Mouse (Mus musculus): ENCODE measurements around the gene Dmrtc2. TPM values are rescaled to one million over a fixed set of nuclear protein-coding genes. Genes with fewer than 3 reads are reported as not detected.
"Not testable (repeated sequence)": the region's sequence is repeated elsewhere in the genome, so short reads cannot be mapped to it uniquely, and the experiment has no call there.

Gene Dmrtc2
- polyA plus RNA-seq, 2 experiments = 0.19 TPM; not detected in 1

- Histone ChIP-seq H3K27ac (replicated peaks; ENCODE audit: low read depth, low read length) (no peak overlapping the region), H3K9me3 (ENCODE audit: control insufficient read depth, low read length) (no peaks in the 10 kb centered on the region), H3K9ac (ENCODE audit: low read depth, low read length, severe bottlenecking) (no peak overlapping the region), H3K4me1 (ENCODE audit: control insufficient read depth, insufficient read depth, low read length) (no peaks in the 10 kb centered on the region), H3K4me3 (replicated peaks; ENCODE audit: low read length) (no peak overlapping the region), H3K27me3 (ENCODE audit: control insufficient read depth, insufficient read depth, low read length) (no peaks in the 10 kb centered on the region), H3K36me3 (ENCODE audit: control insufficient read depth, insufficient read depth, low read length) (no peaks in the 10 kb centered on the region), H3K4me2 (replicated peaks; ENCODE audit: low read depth, low read length, severe bottlenecking) (no peak overlapping the region)
- ATAC-seq (ENCODE audit: low FRiP score, low read depth) = no peak
- no peak for DNase-seq (ENCODE audit: low spot score)
- WGBS = 53% methylated on average over 3 of the region's 3 CpGs
- TF ChIP-seq POLR2A (IDR thresholded peaks at IDR 0.05; ENCODE audit: borderline replicate concordance, extremely low read depth, insufficient read depth, insufficient read length) = no peak
Measured at GRCm38 (mm10) chr7:24840331-24840730, 29.5 kb upstream of the Dmrtc2 start.

GRCm38 (mm10) chr7:24841009-24841408, 28.8 kb upstream of the Dmrtc2 start:
- H3K9me3 ChIP-seq (ENCODE audit: control insufficient read depth, low read length) = no peaks in the 10 kb centered on the region
- no peaks in the 10 kb centered on the region for H3K27me3 ChIP-seq (ENCODE audit: control insufficient read depth, insufficient read depth, low read length)
- H3K36me3 ChIP-seq (ENCODE audit: control insufficient read depth, insufficient read depth, low read length) = no peaks in the 10 kb centered on the region
- H3K4me3 ChIP-seq (replicated peaks; ENCODE audit: low read length) = no peak overlapping the region
- no peak for TF ChIP-seq POLR2A (IDR thresholded peaks at IDR 0.05; ENCODE audit: borderline replicate concordance, extremely low read depth, insufficient read depth, insufficient read length)
- 37% methylated on average over 4 of the region's 4 CpGs for WGBS
- ATAC-seq (ENCODE audit: low FRiP score, low read depth) = no peak
- no peak overlapping the region for H3K9ac ChIP-seq (ENCODE audit: low read depth, low read length, severe bottlenecking)
- no peak overlapping the region for H3K4me2 ChIP-seq (replicated peaks; ENCODE audit: low read depth, low read length, severe bottlenecking)
- DNase-seq (ENCODE audit: low spot score) = no peak
- no peak overlapping the region for H3K27ac ChIP-seq (replicated peaks; ENCODE audit: low read depth, low read length)
- no peaks in the 10 kb centered on the region for H3K4me1 ChIP-seq (ENCODE audit: control insufficient read depth, insufficient read depth, low read length)

DNA sequence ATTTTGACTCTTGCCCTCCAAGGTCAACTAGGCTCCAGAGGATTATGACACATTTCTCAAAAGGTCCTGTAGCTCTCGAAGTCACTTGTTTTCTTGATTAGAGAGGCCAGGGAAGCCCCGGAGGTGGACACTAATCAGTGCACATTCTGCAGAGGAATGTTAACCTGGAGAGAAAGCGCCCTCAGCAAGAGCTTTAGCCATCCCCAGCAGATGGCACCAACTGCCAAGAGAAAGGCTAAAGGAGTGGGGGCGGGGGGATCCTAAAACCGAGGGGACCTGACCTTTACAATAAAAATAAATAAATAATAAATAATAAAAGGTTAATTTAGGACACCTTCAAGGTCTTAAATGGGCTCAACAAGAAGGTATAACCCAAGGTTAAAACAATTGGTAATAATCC, 25.7 kb upstream of the Dmrtc2 start:
- H3K9me3 ChIP-seq (ENCODE audit: control insufficient read depth, low read length) = no peaks in the 10 kb centered on the region
- H3K4me1 ChIP-seq (ENCODE audit: control insufficient read depth, insufficient read depth, low read length) = no peaks in the 10 kb centered on the region
- no peak for DNase-seq (ENCODE audit: low spot score)
- no peak for ATAC-seq (ENCODE audit: low FRiP score, low read depth)
- no peak overlapping the region for H3K4me2 ChIP-seq (replicated peaks; ENCODE audit: low read depth, low read length, severe bottlenecking)
- 35% methylated on average over 5 of the region's 5 CpGs for WGBS
- H3K27ac ChIP-seq (replicated peaks; ENCODE audit: low read depth, low read length) = no peak overlapping the region
- H3K36me3 ChIP-seq (ENCODE audit: control insufficient read depth, insufficient read depth, low read length) = no peaks in the 10 kb centered on the region
- no peak overlapping the region for H3K9ac ChIP-seq (ENCODE audit: low read depth, low read length, severe bottlenecking)
- no peaks in the 10 kb centered on the region for H3K27me3 ChIP-seq (ENCODE audit: control insufficient read depth, insufficient read depth, low read length)
- H3K4me3 ChIP-seq (replicated peaks; ENCODE audit: low read length) = no peak overlapping the region
- TF ChIP-seq POLR2A (IDR thresholded peaks at IDR 0.05; ENCODE audit: borderline replicate concordance, extremely low read depth, insufficient read depth, insufficient read length) = no peak

- no peak overlapping the region for H3K4me3 ChIP-seq (replicated peaks; ENCODE audit: low read length)
- H3K9ac ChIP-seq (ENCODE audit: low read depth, low read length, severe bottlenecking) = no peak overlapping the region
- H3K36me3 ChIP-seq (ENCODE audit: control insufficient read depth, insufficient read depth, low read length) = no peaks in the 10 kb centered on the region
- H3K27me3 ChIP-seq (ENCODE audit: control insufficient read depth, insufficient read depth, low read length) = no peaks in the 10 kb centered on the region
- no peak overlapping the region for H3K4me2 ChIP-seq (replicated peaks; ENCODE audit: low read depth, low read length, severe bottlenecking)
- DNase-seq (ENCODE audit: low spot score) (no peak), ATAC-seq (ENCODE audit: low FRiP score, low read depth) (no peak)
- no peak for TF ChIP-seq POLR2A (IDR thresholded peaks at IDR 0.05; ENCODE audit: borderline replicate concordance, extremely low read depth, insufficient read depth, insufficient read length)
- H3K9me3 ChIP-seq (ENCODE audit: control insufficient read depth, low read length) = no peaks in the 10 kb centered on the region
- H3K27ac ChIP-seq (replicated peaks; ENCODE audit: low read depth, low read length) = no peak overlapping the region
- no peaks in the 10 kb centered on the region for H3K4me1 ChIP-seq (ENCODE audit: control insufficient read depth, insufficient read depth, low read length)
- WGBS = 84% methylated on average over 9 of the region's 9 CpGs
Measured at GRCm38 (mm10) chr7:24845181-24845580, 24.7 kb upstream of the Dmrtc2 start.

DNA sequence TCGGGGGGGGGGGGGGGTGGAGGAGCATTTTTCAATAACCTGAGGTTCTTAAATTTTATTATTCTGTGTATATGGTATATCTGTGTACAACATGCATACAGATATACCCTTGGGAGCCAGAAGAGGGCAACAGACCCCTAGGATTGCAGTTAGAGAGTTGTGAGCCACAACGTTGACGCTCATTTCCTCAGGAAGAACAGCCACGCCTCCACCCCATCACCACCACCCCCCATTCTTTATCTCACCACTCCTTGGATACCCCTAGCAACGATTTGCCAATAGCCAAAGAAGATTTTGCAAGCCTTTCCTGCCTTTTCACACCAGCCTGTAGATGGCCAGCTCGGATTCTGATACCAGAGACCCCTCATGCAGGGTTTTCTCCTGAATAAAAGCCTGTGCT, 24.1 kb upstream of the Dmrtc2 start:
- no peak overlapping the region for H3K9ac ChIP-seq (ENCODE audit: low read depth, low read length, severe bottlenecking)
- WGBS = 9% methylated on average over 6 of the region's 6 CpGs
- TF ChIP-seq POLR2A (IDR thresholded peaks at IDR 0.05; ENCODE audit: borderline replicate concordance, extremely low read depth, insufficient read depth, insufficient read length) = no peak
- no peaks in the 10 kb centered on the region for H3K4me1 ChIP-seq (ENCODE audit: control insufficient read depth, insufficient read depth, low read length)
- H3K27ac ChIP-seq (replicated peaks; ENCODE audit: low read depth, low read length) = no peak overlapping the region
- H3K9me3 ChIP-seq (ENCODE audit: control insufficient read depth, low read length) = no peaks in the 10 kb centered on the region
- no peaks in the 10 kb centered on the region for H3K36me3 ChIP-seq (ENCODE audit: control insufficient read depth, insufficient read depth, low read length)
- no peak overlapping the region for H3K4me3 ChIP-seq (replicated peaks; ENCODE audit: low read length)
- DNase-seq (ENCODE audit: low spot score) (peak; percentile 30), ATAC-seq (ENCODE audit: low FRiP score, low read depth) (no peak)
- H3K27me3 ChIP-seq (ENCODE audit: control insufficient read depth, insufficient read depth, low read length) = no peaks in the 10 kb centered on the region
- no peak overlapping the region for H3K4me2 ChIP-seq (replicated peaks; ENCODE audit: low read depth, low read length, severe bottlenecking)

GRCm38 (mm10) chr7:24846576-24846975, 23.3 kb upstream of the Dmrtc2 start:
- DNase-seq (ENCODE audit: low spot score); H3K36me3 ChIP-seq (ENCODE audit: control insufficient read depth, insufficient read depth, low read length); H3K4me1 ChIP-seq (ENCODE audit: control insufficient read depth, insufficient read depth, low read length); ATAC-seq (ENCODE audit: low FRiP score, low read depth); H3K4me2 ChIP-seq (replicated peaks; ENCODE audit: low read depth, low read length, severe bottlenecking); H3K27me3 ChIP-seq (ENCODE audit: control insufficient read depth, insufficient read depth, low read length); H3K27ac ChIP-seq (replicated peaks; ENCODE audit: low read depth, low read length); H3K9me3 ChIP-seq (ENCODE audit: control insufficient read depth, low read length); H3K9ac ChIP-seq (ENCODE audit: low read depth, low read length, severe bottlenecking); H3K4me3 ChIP-seq (replicated peaks; ENCODE audit: low read length): not testable (repeated sequence)
- WGBS = 10% methylated on average over 2 of the region's 2 CpGs
